Mouse (Mus musculus) heart, postnatal 0 days (tissue): ENCODE data around the gene Scube2.

ENCODE experiments used
- CTCF ChIP-seq: IDR thresholded peaks from 2 replicates; pipeline ENCODE4 v1.5.1; 2016; ENCODE audit warnings: antibody characterized with exemption, control low read depth, low read depth
- EP300 ChIP-seq: IDR thresholded peaks from 2 replicates; pipeline ENCODE4 v1.6.1; 2016; ENCODE audit warnings: antibody characterized with exemption, low read depth

DNA sequence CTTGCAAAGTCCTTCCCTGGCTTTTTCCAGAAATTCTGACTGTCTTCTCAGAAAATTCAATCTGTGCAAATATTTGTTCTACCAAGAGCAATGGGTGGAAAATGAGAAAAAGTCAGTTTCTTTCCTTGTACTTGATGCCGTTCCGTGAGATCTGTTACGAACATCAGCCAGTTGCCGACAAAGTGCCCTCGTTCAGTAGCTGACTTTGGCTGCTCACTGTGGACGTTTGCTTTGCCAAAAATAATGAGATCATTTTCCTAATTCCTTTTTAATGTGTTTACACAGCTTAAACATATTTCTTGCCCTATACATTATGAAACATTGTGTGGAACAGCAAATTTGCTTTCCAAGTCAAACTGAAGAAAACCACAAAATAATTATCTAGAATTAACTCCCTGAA lies 30.6 kb downstream of the Scube2 start:
- TF ChIP-seq CTCF (no peak), EP300 (no peak)
